Mouse (Mus musculus): ENCODE measurements around the gene Zbtb17.
A peak's percentile ranks its signal among the peaks of the same experiment; 100 is the strongest.

DNA sequence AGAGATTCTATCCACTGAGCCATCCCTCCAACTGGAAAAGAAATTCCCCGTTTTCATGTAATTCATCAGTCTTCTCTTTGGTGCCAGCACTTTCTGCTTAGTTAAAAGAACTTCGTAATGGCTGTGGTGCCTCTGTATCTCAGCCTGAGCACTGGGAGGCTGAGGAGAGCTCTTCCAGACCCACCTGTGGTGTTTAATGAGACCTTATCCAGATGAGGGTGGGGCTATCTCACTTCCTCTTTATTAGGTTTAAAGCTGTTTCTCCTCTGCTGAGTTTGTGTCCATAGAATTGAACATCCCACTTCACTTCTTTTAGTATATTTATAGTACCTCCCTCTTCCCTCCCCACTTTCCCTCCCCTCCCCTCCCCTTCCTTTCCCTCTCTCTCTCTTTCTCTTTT, 6.8 kb downstream of the Zbtb17 start:
- no peak for TF ChIP-seq CTCF (IDR thresholded peaks at IDR 0.05 in 2 of 3, conservative IDR thresholded peaks at IDR 0.05 in 1 of 3; ENCODE audit: control insufficient read depth in 1 of 3, insufficient read depth in 1 of 3, low read depth in 2 of 3, low read length in 3 of 3, poor library complexity in 1 of 3, severe bottlenecking in 1 of 3)
- TF ChIP-seq TAL1 (IDR thresholded peaks at IDR 0.05; ENCODE audit: low read length): peak; percentile 47
- TF ChIP-seq EP300 (IDR thresholded peaks at IDR 0.05; ENCODE audit: low read depth in 1 of 2, low read length in 2 of 2): peak in 1 of 2 experiments; percentile 68; a peak in 2 of 4 replicates
- no peak for TF ChIP-seq POLR2AphosphoS5 (IDR thresholded peaks at IDR 0.05; ENCODE audit: borderline replicate concordance, low read depth, low read length)
- no peak for TF ChIP-seq CHD1 (IDR thresholded peaks at IDR 0.05; ENCODE audit: low read depth, low read length)
- no peak for TF ChIP-seq RAD21 (IDR thresholded peaks at IDR 0.05; ENCODE audit: low read depth, low read length)

Measured in MEL (cell line).